Mouse (Mus musculus) stomach, postnatal 0 days (tissue): Measurements from ENCODE around the gene Smad6.

ENCODE experiments used
- CTCF ChIP-seq: IDR thresholded peaks from 2 replicates; pipeline ENCODE4 v1.5.1; 2016; ENCODE audit warnings: antibody characterized with exemption, low read depth, mild to moderate bottlenecking, moderate library complexity
- EP300 ChIP-seq: optimal IDR thresholded peaks from 2 replicates; pipeline ENCODE3; 2016; ENCODE audit warnings: antibody characterized with exemption

- TF ChIP-seq EP300 (no peak), CTCF (no peak)
These were observed 69.3 kb downstream of the Smad6 start for GRCm38 (mm10) chr9:63952591-63952990.
